Comparison of ENCODE assay signal across 17 mouse cellular contexts in the genomic region with DNA sequence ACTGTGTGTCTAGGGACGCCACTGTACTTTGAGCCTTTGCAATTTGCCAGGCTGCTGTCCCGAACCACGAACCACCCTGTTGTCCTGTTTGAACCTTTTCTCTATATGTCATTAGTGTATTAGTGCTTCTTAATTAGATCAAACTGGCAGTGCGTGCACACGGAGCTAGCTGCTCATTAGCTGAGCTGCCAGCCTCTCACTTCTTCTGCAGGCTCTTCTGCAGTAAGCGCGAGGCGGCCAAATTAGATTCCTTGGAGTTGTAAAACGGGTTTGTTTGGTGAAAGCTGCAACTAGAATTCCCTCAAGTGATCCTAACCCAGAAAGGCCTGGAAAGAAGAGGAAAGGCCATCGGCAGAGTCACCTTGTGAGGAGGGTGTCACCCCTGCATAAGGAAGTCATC. TPM values are rescaled to one million over a fixed set of nuclear protein-coding genes. Genes with fewer than 3 reads are reported as not detected.
DNase-seq lines count a peak whose midpoint lies in the region; ATAC-seq and TF ChIP-seq lines count a peak whose summit lies in the region.
"Had no signal": no experiment of that assay in that cellular context is flagged by ENCODE, and none has a peak within 500 bp of the region (broad histone marks: within the 10 kb centered on the region; RNA-seq: fewer than 3 reads in every experiment).

No protein-coding gene starts in this region.

- H3K27ac ChIP-seq in forebrain, embryonic 11.5 days (ENCODE audit: low read depth, low read length): no peak overlapping the region
- H3K27ac ChIP-seq in forebrain, embryonic 15.5 days (replicated peaks): no peak overlapping the region
- peak overlapping the region; percentile 95 for H3K27ac ChIP-seq in intestine, postnatal 0 days (ENCODE audit: low read depth, low read length)
- H3K27ac ChIP-seq in small intestine, adult 2 months (ENCODE audit: insufficient read depth, low read depth, low read length): peak overlapping the region; percentile 99
- H3K27ac ChIP-seq: lung, embryonic 15.5 days; midbrain, embryonic 10.5 days had no signal

- TF ChIP-seq CTCF in intestine, postnatal 0 days (IDR thresholded peaks at IDR 0.05; ENCODE audit: low read depth): no peak
- TF ChIP-seq CTCF in small intestine, adult 2 months (IDR thresholded peaks at IDR 0.05; ENCODE audit: extremely low read depth, insufficient read length, insufficient replicate concordance, low read depth, low read length): no peak

- H3K9me3 ChIP-seq in forebrain, embryonic 11.5 days (ENCODE audit: control insufficient read depth, low read length): no peaks in the 10 kb centered on the region
- no peaks in the 10 kb centered on the region for H3K9me3 ChIP-seq in forebrain, embryonic 15.5 days
- H3K9me3 ChIP-seq in intestine, postnatal 0 days (ENCODE audit: control insufficient read depth): no peaks in the 10 kb centered on the region
- H3K9me3 ChIP-seq: lung, embryonic 15.5 days; midbrain, embryonic 10.5 days had no signal

- no peaks in the 10 kb centered on the region; the same call in 1 of the 2 replicates for H3K4me1 ChIP-seq in forebrain, embryonic 11.5 days (replicated peaks; ENCODE audit: control insufficient read depth, insufficient read depth, low read length)
- H3K4me1 ChIP-seq in forebrain, embryonic 15.5 days: peaks cover 13% of the 10 kb centered on the region; the same call in 1 of the 2 replicates
- 0 out of 2 replicates have a peak, but pooled peaks cover 3% of the 10 kb centered on the region for H3K4me1 ChIP-seq in intestine, postnatal 0 days (replicated peaks; ENCODE audit: control insufficient read depth, insufficient read depth, low read length)
- H3K4me1 ChIP-seq in small intestine, adult 2 months (ENCODE audit: control insufficient read depth, insufficient read depth, insufficient read length, low read length): peaks cover 32% of the 10 kb centered on the region
- H3K4me1 ChIP-seq: lung, embryonic 15.5 days had no signal

- H3K9ac ChIP-seq in forebrain, embryonic 11.5 days (ENCODE audit: low read length): no peak overlapping the region
- no peak overlapping the region for H3K9ac ChIP-seq in forebrain, embryonic 15.5 days (replicated peaks)
- peak overlapping the region; percentile 47; the same call in 1 of the 2 replicates for H3K9ac ChIP-seq in intestine, postnatal 0 days (ENCODE audit: low read depth, low read length)
- H3K9ac ChIP-seq: lung, embryonic 15.5 days had no signal

- no peak overlapping the region for H3K4me2 ChIP-seq in forebrain, embryonic 11.5 days (ENCODE audit: low read depth, low read length, severe bottlenecking)
- H3K4me2 ChIP-seq in forebrain, embryonic 15.5 days (replicated peaks): no peak overlapping the region
- H3K4me2 ChIP-seq in intestine, postnatal 0 days (replicated peaks; ENCODE audit: low read depth): peak overlapping the region; percentile 64
- H3K4me2 ChIP-seq: lung, embryonic 15.5 days had no signal

- no peak for TF ChIP-seq POLR2A in small intestine, adult 2 months (IDR thresholded peaks at IDR 0.05; ENCODE audit: low read depth, low read length)

- no peaks in the 10 kb centered on the region for H3K36me3 ChIP-seq in forebrain, embryonic 11.5 days (ENCODE audit: control insufficient read depth, insufficient read depth, low read length)
- no peaks in the 10 kb centered on the region for H3K36me3 ChIP-seq in forebrain, embryonic 15.5 days
- no peaks in the 10 kb centered on the region for H3K36me3 ChIP-seq in intestine, postnatal 0 days (ENCODE audit: control insufficient read depth, insufficient read depth)
- H3K36me3 ChIP-seq in small intestine, adult 2 months (ENCODE audit: control insufficient read depth, insufficient read depth, low read length): no peaks in the 10 kb centered on the region
- H3K36me3 ChIP-seq: lung, embryonic 15.5 days; midbrain, embryonic 10.5 days had no signal

- DNase-seq in forebrain, embryonic 11.5 days (ENCODE audit: low spot score): peak; percentile 58
- peak; percentile 17 for DNase-seq in lung, postnatal 36 days
- DNase-seq in lung, postnatal 4 days: no peak
- DNase-seq in natural killer cell, adult 2 months (ENCODE audit: low spot score in 2 of 2): no peak
- DNase-seq in thymus, postnatal 25 days: no peak
- DNase-seq: adrenal gland, postnatal 25 days; cerebellum, adult 11 months; layer of hippocampus, postnatal 36 days had no signal

- no peak overlapping the region for H3K4me3 ChIP-seq in forebrain, embryonic 11.5 days (ENCODE audit: low read depth, low read length)
- no peak overlapping the region for H3K4me3 ChIP-seq in forebrain, embryonic 15.5 days
- peak overlapping the region; percentile 40 for H3K4me3 ChIP-seq in intestine, postnatal 0 days (ENCODE audit: low read depth, low read length)
- H3K4me3 ChIP-seq in small intestine, adult 2 months (ENCODE audit: low read depth, low read length): peak overlapping the region; percentile 64
- H3K4me3 ChIP-seq: lung, embryonic 15.5 days; midbrain, embryonic 10.5 days had no signal

- H3K27me3 ChIP-seq in forebrain, embryonic 11.5 days (ENCODE audit: control insufficient read depth, insufficient read depth, low read length): no peaks in the 10 kb centered on the region
- H3K27me3 ChIP-seq in forebrain, embryonic 15.5 days: no peaks in the 10 kb centered on the region
- H3K27me3 ChIP-seq in intestine, postnatal 0 days (replicated peaks; ENCODE audit: control insufficient read depth, insufficient read depth, low read length): no peaks in the 10 kb centered on the region
- no peaks in the 10 kb centered on the region for H3K27me3 ChIP-seq in small intestine, adult 2 months (ENCODE audit: control insufficient read depth, insufficient read depth, low read length)
- H3K27me3 ChIP-seq: lung, embryonic 15.5 days had no signal

- ATAC-seq in forebrain, embryonic 11.5 days (replicated peaks; ENCODE audit: low FRiP score): 0 out of 2 replicates have a peak, but pooled peaks have one; percentile 36
- no peak for ATAC-seq in forebrain, embryonic 15.5 days (replicated peaks)
- no peak for ATAC-seq in intestine, postnatal 0 days
- ATAC-seq: hindbrain, embryonic 16.5 days had no signal

- 26% methylated on average over 10 of the region's 10 CpGs for WGBS in forebrain, embryonic 11.5 days
- 21% methylated on average over 10 of the region's 10 CpGs for WGBS in forebrain, embryonic 15.5 days
- 21% methylated on average over 10 of the region's 10 CpGs for WGBS in intestine, postnatal 0 days
- WGBS in small intestine, adult 2 months: 26% methylated on average over 10 of the region's 10 CpGs

RNA-seq across cellular contexts. Expression of a gene that starts 1.0 kb away (rescaled TPM):
- polyA plus RNA-seq in forebrain, embryonic 11.5 days (2014; fragmentation: Nextera tagmentation; extraction: Ambion mirVana): not detected in 2 replicates
- not detected in 2 replicates for polyA plus RNA-seq in forebrain, embryonic 15.5 days (2015; fragmentation: Nextera tagmentation; extraction: Ambion mirVana)
- 66.3 and 69.9 TPM in 2 replicates for polyA plus RNA-seq in intestine, postnatal 0 days (2015; fragmentation: Nextera tagmentation; extraction: Ambion mirVana)
- 14.0 and 85.7 TPM in 2 replicates for polyA plus RNA-seq in small intestine, adult 2 months (2012; rRNA removed)
- polyA plus RNA-seq: heart, embryonic 14.5 days; neural tube, embryonic 11.5 days; spleen, adult 2 months had no signal

RNA-seq across cellular contexts. Expression of a gene that starts 29.2 kb away (rescaled TPM):
- 0.27 TPM in 1 of 2 replicates, not detected in the other for polyA plus RNA-seq in forebrain, embryonic 11.5 days (2014; fragmentation: Nextera tagmentation; extraction: Ambion mirVana)
- polyA plus RNA-seq in forebrain, embryonic 15.5 days (2015; fragmentation: Nextera tagmentation; extraction: Ambion mirVana): 0.83 and 1.2 TPM in 2 replicates
- polyA plus RNA-seq in intestine, postnatal 0 days (2015; fragmentation: Nextera tagmentation; extraction: Ambion mirVana): 6.0 and 7.7 TPM in 2 replicates
- polyA plus RNA-seq in small intestine, adult 2 months (2012; rRNA removed): 4.4 and 7.4 TPM in 2 replicates

Comparison
In these comparisons a context has a peak if more than half of its experiments do, and no peak if none do; other contexts are left out.
1. DNase-seq: peak in forebrain, embryonic 11.5 days (single experiment) and lung, postnatal 36 days (single experiment); none in lung, postnatal 4 days (0 of 2), natural killer cell, adult 2 months (0 of 2) and thymus, postnatal 25 days (single experiment).
2. H3K27ac ChIP-seq: peak in intestine, postnatal 0 days (single experiment) and small intestine, adult 2 months (single experiment); none in forebrain, embryonic 11.5 days (single experiment) and forebrain, embryonic 15.5 days (single experiment).
3. H3K4me3 ChIP-seq: peak in intestine, postnatal 0 days (single experiment) and small intestine, adult 2 months (single experiment); none in forebrain, embryonic 11.5 days (single experiment) and forebrain, embryonic 15.5 days (single experiment).
4. RNA of a gene that starts 1.0 kb away (polyA plus RNA-seq): 14.0 to 85.7 TPM in small intestine, adult 2 months and 66.3 to 69.9 TPM in intestine, postnatal 0 days; not detected in forebrain, embryonic 15.5 days and not detected in forebrain, embryonic 11.5 days; every median in the first group is over 10 times any median in the second.